Mouse (Mus musculus): ENCODE data around the gene Rap1gds1.

- TF ChIP-seq CTCF (IDR thresholded peaks at IDR 0.05; ENCODE audit: low read depth) (no peak), EP300 (IDR thresholded peaks at IDR 0.05; ENCODE audit: low read depth) (no peak)
These were observed 13.5 kb upstream of the Rap1gds1 start for GRCm38 (mm10) chr3:139088526-139088925.
